Mouse (Mus musculus) G1E (cell line): ENCODE measurements around the gene Tbck.

Source experiments
- CTCF ChIP-seq: IDR thresholded peaks from 2 replicates; pipeline ENCODE4 v1.5.1; 2012; ENCODE audit warnings: low read depth, low read length, inconsistent platforms, mixed read lengths
- GATA1 ChIP-seq: IDR thresholded peaks from 2 replicates; pipeline ENCODE4 v1.6.1; 2012; ENCODE audit warnings: borderline replicate concordance, low read length, inconsistent platforms, mixed read lengths
- POLR2AphosphoS5 ChIP-seq: IDR thresholded peaks from 2 replicates; pipeline ENCODE4 v1.6.1; 2012; ENCODE audit warnings: low read depth, low read length, inconsistent platforms; ENCODE audit not compliant: insufficient replicate concordance
- TAL1 ChIP-seq: conservative IDR thresholded peaks from 2 replicates; pipeline ENCODE4 v1.6.1; 2012; ENCODE audit warnings: low read depth, low read length, inconsistent platforms, mixed read lengths

DNA sequence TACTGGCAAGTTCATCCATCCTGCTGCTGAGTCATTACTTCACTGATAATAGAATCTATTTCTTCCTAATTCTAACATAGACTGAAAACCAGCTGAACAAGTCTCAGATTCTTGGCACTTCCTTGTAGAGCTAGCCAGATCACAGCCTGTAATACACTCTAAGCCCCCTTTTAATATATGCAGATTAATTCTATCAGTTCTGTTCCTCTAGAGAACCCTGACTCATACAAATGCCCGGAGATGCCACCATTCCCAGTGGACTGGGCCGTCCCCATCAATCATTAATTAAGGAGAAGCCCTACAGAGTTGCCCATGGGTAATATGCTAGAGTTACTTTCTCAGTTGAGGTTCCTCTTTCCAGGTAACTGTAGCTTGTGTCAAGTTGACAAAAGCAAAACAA, 28.0 kb upstream of the Tbck start:
- TF ChIP-seq CTCF (no peak), POLR2AphosphoS5 (no peak), GATA1 (no peak), TAL1 (no peak)
